Mouse (Mus musculus) frontal cortex, postnatal 14 days (tissue): Measurements from ENCODE around the gene Ccdc146.
A peak's percentile ranks its signal among the peaks of the same experiment; 100 is the strongest.

Experiments
- DNase-seq, 2 experiments: peaks; one replicate each; pipeline ENCODE4 v3.0.0; 2022; ENCODE audit warnings: low spot score in 2 of 2

The Ccdc146 gene

DNA sequence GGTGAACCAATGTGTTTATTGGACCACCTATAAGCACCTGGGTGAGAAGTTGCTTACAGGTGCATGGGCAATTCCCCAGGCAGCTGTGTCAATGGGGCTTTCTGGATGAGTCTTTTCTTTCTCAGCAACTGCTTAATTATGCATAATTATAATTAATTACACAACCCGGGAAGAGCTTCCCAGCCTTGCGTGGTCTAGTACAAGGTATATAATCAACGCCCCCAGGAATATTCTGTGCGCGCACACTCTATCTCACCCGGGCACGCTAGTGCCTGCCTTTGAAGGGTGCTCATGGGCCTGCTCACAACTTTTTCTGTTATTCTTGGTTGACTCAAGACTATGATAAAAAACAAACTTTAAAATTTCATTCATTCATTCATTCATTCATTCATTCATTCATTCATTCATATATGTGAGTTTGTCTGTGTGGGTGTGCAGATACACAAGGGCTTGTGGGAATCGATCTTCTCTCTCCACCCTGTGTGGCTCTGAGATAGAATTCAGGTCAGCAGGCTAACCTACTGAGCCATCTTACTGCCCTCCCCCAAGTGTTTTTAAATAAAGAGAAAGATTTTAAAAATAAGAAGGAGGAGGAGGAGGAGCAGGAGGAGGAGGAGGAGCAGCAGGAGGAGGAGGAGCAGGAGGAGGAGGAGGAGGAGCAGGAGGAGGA, 160.0 kb downstream of the Ccdc146 start:
- no peak for DNase-seq

DNA sequence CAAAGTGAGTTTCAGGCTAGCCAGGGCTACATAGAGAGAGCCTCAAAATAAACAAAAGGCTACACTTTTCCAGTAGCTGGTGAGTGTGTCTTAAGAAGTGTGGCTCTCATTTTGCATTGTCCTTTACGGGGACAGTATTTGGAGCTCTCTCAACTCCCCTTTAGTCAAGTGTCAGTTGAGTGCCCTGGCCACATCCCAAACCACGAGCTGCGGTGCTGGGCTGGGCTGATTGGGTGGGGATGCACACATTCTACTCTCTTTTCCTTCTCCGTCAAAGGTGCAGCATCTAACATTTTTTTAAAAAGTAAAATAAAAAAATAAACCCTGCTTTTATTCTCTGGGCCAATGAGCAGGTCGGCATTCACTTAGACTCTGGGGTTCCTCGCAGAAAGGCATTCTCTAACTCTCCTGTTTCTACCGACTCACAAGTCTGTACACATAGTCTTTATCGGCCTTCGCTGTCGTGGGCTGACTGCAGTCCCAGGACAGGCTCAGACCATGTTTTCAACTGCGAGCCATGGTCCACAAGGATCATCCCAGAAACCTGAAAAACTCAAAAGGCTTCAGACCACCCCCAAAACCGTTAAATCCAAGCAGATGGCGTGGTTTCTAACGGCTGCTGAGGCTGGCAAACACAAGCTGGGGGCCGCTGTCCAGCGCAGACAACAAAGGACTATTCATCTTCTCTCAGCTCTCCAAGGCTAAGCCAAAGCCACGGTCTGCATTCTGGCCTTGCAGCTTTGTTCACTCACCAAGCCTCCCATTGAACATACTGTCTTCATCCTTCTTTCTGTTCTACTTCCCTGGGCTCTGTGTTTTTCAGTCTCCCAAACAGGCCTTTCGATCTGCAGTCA, 161.0 kb downstream of the Ccdc146 start:
- no peak for DNase-seq

DNA sequence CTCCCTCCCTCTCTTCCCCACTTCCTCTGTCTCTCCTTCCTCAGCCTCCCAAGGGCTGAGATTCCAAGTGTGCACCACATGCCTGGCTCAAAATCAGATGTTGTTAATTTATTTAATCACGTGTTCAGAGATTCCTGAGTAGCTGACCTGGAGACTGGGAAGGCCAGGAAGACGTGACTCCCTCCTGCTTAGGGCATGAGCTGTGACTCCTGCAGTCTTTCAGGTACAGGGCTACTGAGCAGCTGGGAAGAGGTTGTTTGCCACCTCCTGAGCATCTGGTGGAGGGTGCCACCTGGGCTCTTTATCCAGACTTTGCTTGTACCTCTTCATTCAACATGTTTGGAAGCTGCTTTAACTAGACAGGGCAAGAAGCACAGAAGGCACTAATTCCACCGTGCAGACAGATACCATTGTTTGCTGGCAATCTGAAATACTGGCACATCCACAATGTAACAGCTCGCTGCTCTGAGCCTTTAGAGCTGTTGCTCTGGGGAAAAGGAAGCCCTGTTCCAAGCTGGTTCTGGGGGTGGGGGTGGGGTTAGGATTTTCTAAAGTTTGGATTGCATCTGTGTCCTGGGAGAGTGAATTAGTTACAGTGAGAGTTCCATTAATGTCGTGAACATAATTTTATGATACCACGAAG, 163.2 kb downstream of the Ccdc146 start:
- DNase-seq: no peak

DNA sequence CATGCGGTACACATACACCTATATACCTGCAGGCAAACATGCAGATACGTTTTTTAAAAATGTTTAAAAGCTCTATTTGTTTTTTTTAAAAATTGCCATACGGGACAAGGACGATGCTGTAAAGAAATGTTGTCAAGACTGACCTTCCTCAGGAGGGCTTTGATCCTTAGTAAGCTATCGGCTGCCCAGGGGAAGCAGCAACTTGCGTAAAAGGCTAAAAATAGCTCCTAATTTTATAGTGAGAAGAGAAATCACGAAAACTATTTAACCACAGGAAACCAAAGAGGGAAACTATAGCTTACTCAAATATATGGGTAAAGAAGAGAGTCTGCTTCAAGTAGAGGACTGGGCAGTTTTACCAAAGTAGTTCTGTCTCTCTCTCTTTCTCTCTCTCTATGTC, 163.7 kb downstream of the Ccdc146 start:
- no peak for DNase-seq

DNA sequence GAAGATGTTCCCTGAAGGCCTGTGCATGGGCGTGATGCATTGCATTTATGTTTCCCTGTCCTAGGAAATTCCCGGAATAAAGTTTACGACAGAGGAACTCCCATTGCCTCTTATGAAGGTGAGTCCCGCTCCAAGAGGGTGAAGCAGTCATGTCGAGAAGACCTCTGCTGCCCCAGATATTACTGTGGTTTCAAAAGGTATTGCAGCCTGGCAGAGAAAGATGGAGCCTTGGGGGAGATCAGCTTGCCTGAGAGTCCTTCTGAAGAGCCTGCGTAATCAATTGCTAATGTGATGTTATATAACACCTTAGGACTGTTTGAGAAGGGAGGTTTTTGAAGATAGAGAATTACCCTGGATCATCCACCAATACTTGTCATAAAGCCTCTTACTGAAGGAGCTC, 166.7 kb downstream of the Ccdc146 start:
- DNase-seq: no peak

DNA sequence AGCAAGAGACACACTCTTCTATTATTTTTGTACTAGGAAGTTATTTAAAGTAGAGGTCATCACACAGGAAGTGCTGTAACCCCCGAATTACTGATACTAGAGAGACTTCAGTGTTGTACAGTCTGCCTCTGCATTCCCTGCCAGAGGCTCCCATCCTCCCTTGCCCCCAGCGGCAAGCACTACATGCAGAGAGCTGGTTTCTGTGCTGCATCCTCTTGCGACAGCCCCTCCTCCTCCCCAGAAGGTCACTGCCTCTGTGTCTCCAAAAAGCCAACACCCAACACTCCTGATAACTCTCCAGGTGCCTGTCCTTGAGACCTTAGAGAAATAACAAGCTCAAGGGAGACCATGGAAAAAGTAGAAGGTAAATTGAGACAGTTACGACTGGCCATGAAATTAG, 167.4 kb downstream of the Ccdc146 start:
- DNase-seq: no peak

DNA sequence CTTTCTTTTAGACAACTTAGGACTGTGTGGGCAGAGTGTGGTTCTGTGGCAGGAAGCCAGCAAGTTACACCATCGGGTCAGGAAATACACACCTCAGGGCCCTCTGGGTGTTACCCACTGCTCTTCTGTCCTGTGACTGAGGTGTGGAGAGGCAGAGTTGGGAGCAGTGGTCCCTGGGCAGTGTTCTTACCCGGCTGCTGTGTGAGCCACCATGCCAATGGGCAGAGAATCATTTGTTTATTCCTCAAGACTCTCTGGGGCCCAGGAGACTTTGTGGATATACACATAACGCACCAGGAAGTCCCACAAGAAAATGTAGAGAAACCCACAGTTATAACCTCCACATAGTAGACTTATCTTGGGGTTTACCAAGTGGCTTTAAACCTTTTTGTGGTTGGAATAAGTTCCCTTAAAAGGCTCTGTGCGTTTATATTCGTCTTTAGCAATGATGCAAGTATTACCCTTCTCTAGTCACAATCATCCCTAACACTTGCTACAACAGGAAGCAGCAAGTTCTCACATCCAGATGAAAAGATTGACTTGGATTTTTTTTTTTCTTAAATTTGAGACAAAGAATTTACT, 168.8 kb downstream of the Ccdc146 start:
- no peak for DNase-seq

DNA sequence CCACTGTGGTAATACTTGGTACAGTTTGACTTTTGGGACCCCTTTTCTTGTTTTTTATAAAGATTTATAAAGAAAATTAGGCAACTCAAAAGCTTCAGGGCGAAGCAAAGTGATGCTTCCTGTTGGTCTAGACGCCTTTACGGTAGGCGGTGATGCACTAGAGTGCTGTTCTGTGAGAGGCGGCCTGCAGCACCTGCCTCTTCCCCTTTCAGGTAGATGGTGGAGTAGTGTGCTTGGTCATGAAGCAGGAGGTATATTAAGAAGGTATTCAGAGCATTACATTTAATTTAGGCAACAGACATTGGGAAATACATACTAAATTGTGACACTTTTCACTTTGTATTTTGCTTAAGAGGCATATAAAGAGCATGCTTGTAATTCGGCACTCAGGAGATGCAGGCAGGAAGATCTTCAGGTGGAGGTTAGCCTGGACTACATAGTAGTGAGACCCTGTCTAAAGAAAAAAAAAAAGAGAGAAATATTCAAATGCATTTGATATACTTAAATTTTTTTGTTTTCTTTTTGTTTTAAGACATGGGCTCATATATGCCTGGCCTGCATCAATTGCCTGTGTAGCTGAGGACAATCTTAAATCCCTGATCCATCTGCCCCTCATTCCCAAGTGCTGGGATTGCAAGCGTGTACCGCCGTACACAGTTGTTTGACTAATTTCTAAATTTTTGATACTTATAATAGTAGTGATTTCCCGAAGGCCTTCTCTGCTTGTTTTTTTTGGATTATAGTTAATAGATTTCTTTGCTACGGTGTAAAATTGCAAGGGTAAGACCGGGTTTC, 169.5 kb downstream of the Ccdc146 start:
- no peak for DNase-seq

DNA sequence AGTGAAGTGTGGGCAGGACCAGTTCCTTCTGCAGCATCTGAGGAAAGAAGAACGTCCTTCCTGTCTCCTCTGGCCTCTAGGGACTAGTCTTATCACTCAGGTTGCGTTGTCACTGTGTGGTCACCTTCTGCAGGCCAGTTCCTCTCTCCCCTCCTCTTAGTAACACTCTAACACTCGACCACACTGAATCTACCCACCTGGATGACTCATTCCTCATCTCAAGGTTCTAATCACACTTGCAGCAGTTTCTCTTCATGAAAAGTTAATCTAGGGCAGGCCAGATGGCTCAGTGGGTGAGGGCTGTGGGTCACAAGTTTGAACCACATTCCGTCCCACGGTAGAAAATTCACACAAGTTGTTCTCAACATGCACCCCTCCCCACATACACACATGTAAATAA, 175.6 kb downstream of the Ccdc146 start:
- DNase-seq: no peak

DNA sequence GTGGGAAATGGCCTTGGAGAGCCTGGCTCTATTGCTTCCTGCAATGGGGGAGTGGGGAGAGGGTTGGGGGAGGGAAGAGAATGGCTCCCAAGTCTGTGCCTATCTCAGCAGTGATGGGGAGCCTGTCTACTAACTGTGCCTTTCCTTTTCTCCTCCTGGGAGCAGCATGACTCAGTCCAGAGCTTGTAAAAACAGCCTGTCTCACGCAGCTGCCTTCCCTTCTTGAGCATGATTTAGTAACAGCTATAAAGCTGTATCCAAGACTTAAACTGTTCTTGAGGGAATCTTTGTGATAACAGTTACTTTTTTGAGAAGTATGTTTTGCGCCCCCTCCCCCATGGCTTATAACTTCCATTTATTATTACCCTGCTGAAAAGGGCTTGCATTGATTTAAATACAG, 176.6 kb downstream of the Ccdc146 start:
- DNase-seq: peak in 1 of 2 experiments; percentile 21

DNA sequence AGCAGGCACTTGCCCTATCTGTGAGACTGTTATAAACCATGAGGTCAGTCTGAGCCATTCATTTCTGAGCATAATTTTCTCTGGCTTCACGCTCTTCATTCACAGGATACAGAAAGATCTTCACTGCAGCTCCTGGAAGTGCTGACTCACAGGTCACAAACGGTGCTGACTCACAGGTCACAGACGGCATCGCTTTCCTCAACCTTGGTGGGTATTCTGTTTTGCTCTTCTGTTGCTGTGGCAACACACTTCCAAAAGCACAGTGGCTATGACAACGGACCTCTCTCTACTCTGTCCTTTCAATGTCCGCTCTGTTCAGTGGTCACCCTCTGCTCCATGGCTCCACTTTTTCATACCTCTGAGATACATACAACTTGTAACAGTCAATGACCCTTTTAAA, 177.7 kb downstream of the Ccdc146 start:
- no peak for DNase-seq

DNA sequence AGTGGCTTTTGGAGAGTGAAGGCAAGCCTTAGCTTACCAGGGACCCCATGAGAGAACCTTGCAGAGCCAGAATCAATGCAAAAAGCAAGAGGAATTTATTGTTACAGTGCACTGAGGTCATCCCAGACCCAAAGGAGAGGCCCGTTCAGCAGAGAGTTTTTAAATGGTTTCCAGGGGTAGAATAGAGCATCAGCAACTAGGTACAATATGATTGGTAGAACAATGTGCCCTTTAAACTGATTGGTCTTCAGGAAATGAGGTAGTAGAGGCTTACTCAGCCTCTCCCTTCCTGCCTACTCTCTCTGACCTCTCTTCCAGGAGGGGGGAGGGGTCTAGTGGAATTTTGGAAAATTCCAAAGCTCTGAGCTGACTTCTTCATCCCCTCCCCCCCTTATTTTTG, 179.2 kb downstream of the Ccdc146 start:
- no peak for DNase-seq

DNA sequence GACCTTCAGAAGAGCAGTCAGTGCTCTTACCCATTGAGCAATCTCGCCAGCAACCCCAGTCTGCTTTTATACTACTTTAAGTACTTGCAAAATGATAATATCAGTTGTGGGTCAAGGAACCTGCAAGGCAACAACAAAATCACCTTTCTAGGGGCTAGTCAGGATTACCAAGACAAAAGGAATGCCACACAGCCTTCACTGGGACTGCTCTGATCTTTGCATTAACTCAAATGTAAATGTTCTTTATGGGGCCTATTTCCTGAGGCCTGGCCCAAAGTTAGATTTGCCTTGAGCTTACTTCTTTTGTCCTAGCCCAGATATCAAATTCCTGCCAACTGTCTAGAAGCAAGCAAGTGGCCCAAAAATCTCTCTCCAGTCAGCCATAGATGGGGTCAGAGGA, 179.9 kb downstream of the Ccdc146 start:
- DNase-seq: no peak
